Mouse (Mus musculus): ENCODE measurements around the gene Olfr701. TPM values are rescaled to one million over a fixed set of nuclear protein-coding genes. Genes with fewer than 3 reads are reported as not detected.

The Olfr701 gene
- polyA plus RNA-seq (2016; fragmentation: Nextera tagmentation; extraction: Ambion mirVana) = not detected in 2 replicates

DNA sequence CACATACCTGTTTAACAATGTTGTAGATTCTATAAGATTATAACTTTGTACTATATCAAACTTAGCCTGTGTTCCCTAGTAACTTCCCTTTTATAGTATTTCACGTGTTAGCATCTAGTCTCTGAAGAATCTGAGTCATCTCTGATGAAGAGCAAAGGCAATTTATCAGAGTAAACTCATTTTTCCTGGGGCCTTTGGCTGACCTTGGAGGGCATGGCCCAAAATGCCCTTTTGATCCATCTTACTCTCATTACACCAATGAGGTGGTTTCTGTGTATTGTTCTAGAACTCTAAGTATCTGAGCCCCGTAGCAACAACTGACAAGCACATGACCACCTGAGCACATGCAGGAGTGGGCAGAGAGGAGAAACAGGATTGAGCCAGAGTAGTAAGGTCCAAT, at the start of gene Olfr701:
Gene Olfr701, plus strand, starts transcription at position 301 of the 400 bp plus-strand sequence.
- Histone ChIP-seq H3K36me3 (replicated peaks) (no peaks in the 10 kb centered on the region), H3K27me3 (replicated peaks; ENCODE audit: low read depth, poor library complexity, severe bottlenecking) (no peaks in the 10 kb centered on the region), H3K4me3 (no peak within 1 kb of the TSS), H3K4me1 (no peaks in the 10 kb centered on the region), H3K9me3 (no peaks in the 10 kb centered on the region), H3K27ac (replicated peaks) (no peak within 1 kb of the TSS)
- DNase-seq (ENCODE audit: low spot score) = no peak
- 87% methylated on average over 2 of the region's 2 CpGs for WGBS

GRCm38 (mm10) chr7:106788330-106788729, 25.6 kb upstream of the Olfr701 start:
- H3K4me1 ChIP-seq = no peaks in the 10 kb centered on the region

GRCm38 (mm10) chr7:106793098-106793497, 20.8 kb upstream of the Olfr701 start, which contains the start of gene Olfr699:
TSS of gene Olfr699 (minus strand) at chr7:106793198.
- Histone ChIP-seq H3K9me3 (no peaks in the 10 kb centered on the region), H3K27me3 (replicated peaks; ENCODE audit: low read depth, poor library complexity, severe bottlenecking) (no peaks in the 10 kb centered on the region), H3K4me1 (no peaks in the 10 kb centered on the region), H3K27ac (replicated peaks) (no peak within 1 kb of the TSS), H3K4me3 (no peak within 1 kb of the TSS), H3K36me3 (replicated peaks) (no peaks in the 10 kb centered on the region)
- no peak for DNase-seq (ENCODE audit: low spot score)
- 92% methylated on average over 1 of the region's 1 CpGs for WGBS

More at GRCm38 (mm10) chr7:106788330-106788729, 25.6 kb upstream of the Olfr701 start:
- no peak overlapping the region for H3K4me3 ChIP-seq
- no peaks in the 10 kb centered on the region for H3K36me3 ChIP-seq (replicated peaks)
- no peak overlapping the region for H3K27ac ChIP-seq (replicated peaks)
- H3K9me3 ChIP-seq = no peaks in the 10 kb centered on the region
- H3K27me3 ChIP-seq (replicated peaks; ENCODE audit: low read depth, poor library complexity, severe bottlenecking) = no peaks in the 10 kb centered on the region
- no peak for DNase-seq (ENCODE audit: low spot score)

GRCm38 (mm10) chr7:106808734-106809133, 5.2 kb upstream of the Olfr701 start, which contains the start of gene Olfr700:
TSS of gene Olfr700 (minus strand) at chr7:106808834.
- H3K4me3 ChIP-seq = no peak within 1 kb of the TSS
- H3K27me3 ChIP-seq (replicated peaks; ENCODE audit: low read depth, poor library complexity, severe bottlenecking) = no peaks in the 10 kb centered on the region
- WGBS = 92% methylated on average over 1 of the region's 1 CpGs

GRCm38 (mm10) chr7:106815775-106816174, 1.8 kb downstream of the Olfr701 start:
- H3K27ac ChIP-seq (replicated peaks) = no peak overlapping the region
- DNase-seq (ENCODE audit: low spot score) = no peak
- H3K4me1 ChIP-seq = no peaks in the 10 kb centered on the region
- H3K27me3 ChIP-seq (replicated peaks; ENCODE audit: low read depth, poor library complexity, severe bottlenecking) = no peaks in the 10 kb centered on the region
- no peaks in the 10 kb centered on the region for H3K9me3 ChIP-seq
- H3K4me3 ChIP-seq = no peak overlapping the region
- H3K36me3 ChIP-seq (replicated peaks) = no peaks in the 10 kb centered on the region
- WGBS = 65% methylated on average over 2 of the region's 2 CpGs

More at GRCm38 (mm10) chr7:106808734-106809133, 5.2 kb upstream of the Olfr701 start, which contains the start of gene Olfr700:
- Histone ChIP-seq H3K9me3 (no peaks in the 10 kb centered on the region), H3K4me1 (no peaks in the 10 kb centered on the region), H3K36me3 (replicated peaks) (no peaks in the 10 kb centered on the region), H3K27ac (replicated peaks) (no peak within 1 kb of the TSS)
- no peak for DNase-seq (ENCODE audit: low spot score)

DNA sequence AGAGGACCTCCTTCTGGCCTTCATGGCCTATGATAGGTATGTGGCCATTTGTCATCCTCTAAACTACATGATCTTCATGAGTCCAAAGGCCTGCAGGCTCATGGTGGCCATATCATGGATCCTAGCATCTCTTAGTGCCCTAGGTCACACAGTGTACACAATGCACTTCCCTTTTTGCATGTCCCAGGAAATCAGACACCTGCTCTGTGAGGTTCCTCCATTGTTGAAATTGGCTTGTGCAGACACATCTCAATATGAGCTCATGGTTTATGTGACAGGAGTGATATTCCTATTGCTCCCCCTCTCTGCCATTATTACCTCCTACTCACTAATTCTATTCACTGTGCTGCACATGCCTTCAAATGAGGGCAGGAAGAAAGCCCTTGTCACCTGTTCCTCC, 4.5 kb downstream of the Olfr701 start:
- no peaks in the 10 kb centered on the region for H3K9me3 ChIP-seq
- H3K27me3 ChIP-seq (replicated peaks; ENCODE audit: low read depth, poor library complexity, severe bottlenecking) = no peaks in the 10 kb centered on the region
- no peaks in the 10 kb centered on the region for H3K36me3 ChIP-seq (replicated peaks)
- no peak overlapping the region for H3K4me3 ChIP-seq
- H3K4me1 ChIP-seq = no peaks in the 10 kb centered on the region
- no peak for DNase-seq (ENCODE audit: low spot score)
- no peak overlapping the region for H3K27ac ChIP-seq (replicated peaks)

DNA sequence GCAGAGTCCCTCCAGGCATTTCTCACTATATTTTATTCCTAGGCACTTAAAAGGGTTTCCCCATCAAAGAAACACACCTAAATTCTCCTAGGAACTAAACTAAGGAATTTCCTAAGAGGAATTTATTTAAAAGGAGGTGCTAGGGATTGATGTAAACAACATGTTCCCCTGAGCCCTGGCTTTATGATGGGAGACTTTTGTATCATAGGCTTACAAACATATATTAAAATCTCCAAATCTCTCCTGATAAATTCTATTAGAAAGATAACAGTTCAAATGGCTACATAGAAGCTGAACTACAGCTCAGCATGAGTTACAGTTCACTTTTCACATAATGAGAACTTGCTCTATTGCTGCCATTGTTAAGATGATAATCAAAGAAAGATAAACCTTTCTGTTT, 19.9 kb downstream of the Olfr701 start, which contains the start of gene Olfr702:
Gene Olfr702, minus strand, starts transcription at position 101 of the 400 bp plus-strand sequence.
- no peak for DNase-seq (ENCODE audit: low spot score)
- no peaks in the 10 kb centered on the region for H3K36me3 ChIP-seq (replicated peaks)
- no peaks in the 10 kb centered on the region for H3K4me1 ChIP-seq
- no peak within 1 kb of the TSS for H3K27ac ChIP-seq (replicated peaks)
- H3K27me3 ChIP-seq (replicated peaks; ENCODE audit: low read depth, poor library complexity, severe bottlenecking) = no peaks in the 10 kb centered on the region
- no peaks in the 10 kb centered on the region for H3K9me3 ChIP-seq
- H3K4me3 ChIP-seq = no peak within 1 kb of the TSS

DNA sequence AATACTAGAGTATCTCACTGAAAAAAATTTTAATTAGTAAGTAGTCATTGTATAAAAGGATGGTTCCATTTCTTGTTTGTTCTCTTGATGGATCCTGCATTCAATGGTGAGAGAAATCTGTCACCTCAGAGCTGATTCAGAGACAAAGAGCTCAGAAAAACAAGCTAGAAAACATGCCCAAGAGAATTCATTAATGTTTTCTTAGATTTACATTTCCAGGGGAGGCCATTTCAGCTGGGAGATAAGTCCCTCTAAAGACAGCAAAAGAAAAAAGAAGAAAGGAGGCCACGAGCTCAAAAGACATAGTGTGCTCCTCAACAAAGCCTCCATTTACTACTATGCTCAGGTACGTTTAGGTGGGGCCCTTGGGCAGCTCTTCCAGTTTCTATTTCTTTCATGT, 29.1 kb downstream of the Olfr701 start, which contains the start of gene Olfr703:
Gene Olfr703, plus strand, starts transcription at position 301 of the 400 bp plus-strand sequence.
- Histone ChIP-seq H3K36me3 (replicated peaks) (no peaks in the 10 kb centered on the region), H3K4me1 (no peaks in the 10 kb centered on the region), H3K4me3 (no peak within 1 kb of the TSS), H3K27me3 (replicated peaks; ENCODE audit: low read depth, poor library complexity, severe bottlenecking) (no peaks in the 10 kb centered on the region), H3K27ac (replicated peaks) (no peak within 1 kb of the TSS), H3K9me3 (no peaks in the 10 kb centered on the region)
- no peak for DNase-seq (ENCODE audit: low spot score)
- WGBS = 61% methylated on average over 2 of the region's 2 CpGs

GRCm38 (mm10) chr7:106862885-106863284, 49.0 kb downstream of the Olfr701 start, which contains the start of gene Olfr704:
TSS of gene Olfr704 (plus strand) at chr7:106863185.
- no peak within 1 kb of the TSS for H3K4me3 ChIP-seq
- H3K4me1 ChIP-seq = no peaks in the 10 kb centered on the region

More at GRCm38 (mm10) chr7:106862885-106863284, 49.0 kb downstream of the Olfr701 start, which contains the start of gene Olfr704:
- H3K9me3 ChIP-seq = 0 out of 2 replicates have a peak, but pooled peaks cover 3% of the 10 kb centered on the region
- no peaks in the 10 kb centered on the region for H3K27me3 ChIP-seq (replicated peaks; ENCODE audit: low read depth, poor library complexity, severe bottlenecking)
- no peak for DNase-seq (ENCODE audit: low spot score)
- H3K27ac ChIP-seq (replicated peaks) = no peak within 1 kb of the TSS
- no peaks in the 10 kb centered on the region for H3K36me3 ChIP-seq (replicated peaks)

Other genes with a start within 250 kb of the Olfr701 start
- 0.05 TPM in 1 of 2 replicates, not detected in the other for gene Olfr693, start 133.5 kb upstream of the Olfr701 start, polyA plus RNA-seq (2016; fragmentation: Nextera tagmentation; extraction: Ambion mirVana)
- gene Olfr694, start 122.3 kb upstream of the Olfr701 start, polyA plus RNA-seq (2016; fragmentation: Nextera tagmentation; extraction: Ambion mirVana) = not detected in 2 replicates
- gene Olfr695, start 97.7 kb upstream of the Olfr701 start, polyA plus RNA-seq (2016; fragmentation: Nextera tagmentation; extraction: Ambion mirVana) = not detected in 2 replicates
- not detected in 2 replicates for gene Olfr697, start 71.7 kb upstream of the Olfr701 start, polyA plus RNA-seq (2016; fragmentation: Nextera tagmentation; extraction: Ambion mirVana)
- gene Olfr698, start 58.7 kb upstream of the Olfr701 start, polyA plus RNA-seq (2016; fragmentation: Nextera tagmentation; extraction: Ambion mirVana) = not detected in 2 replicates
- gene Olfr699, start 20.9 kb upstream of the Olfr701 start, polyA plus RNA-seq (2016; fragmentation: Nextera tagmentation; extraction: Ambion mirVana) = not detected in 2 replicates
- gene Olfr700, start 5.3 kb upstream of the Olfr701 start, polyA plus RNA-seq (2016; fragmentation: Nextera tagmentation; extraction: Ambion mirVana) = not detected in 2 replicates
- gene Olfr702, start 19.8 kb downstream of the Olfr701 start, polyA plus RNA-seq (2016; fragmentation: Nextera tagmentation; extraction: Ambion mirVana) = not detected in 2 replicates
- not detected in 2 replicates for gene Olfr703, start 29.2 kb downstream of the Olfr701 start, polyA plus RNA-seq (2016; fragmentation: Nextera tagmentation; extraction: Ambion mirVana)
- gene Olfr704, start 49.1 kb downstream of the Olfr701 start, polyA plus RNA-seq (2016; fragmentation: Nextera tagmentation; extraction: Ambion mirVana) = not detected in 2 replicates
- not detected in 2 replicates for gene Olfr705, start 62.8 kb downstream of the Olfr701 start, polyA plus RNA-seq (2016; fragmentation: Nextera tagmentation; extraction: Ambion mirVana)
- not detected in 2 replicates for gene Olfr706, start 74.0 kb downstream of the Olfr701 start, polyA plus RNA-seq (2016; fragmentation: Nextera tagmentation; extraction: Ambion mirVana)
- not detected in 2 replicates for gene Olfr707, start 87.1 kb downstream of the Olfr701 start, polyA plus RNA-seq (2016; fragmentation: Nextera tagmentation; extraction: Ambion mirVana)
- not detected in 2 replicates for gene Olfr1532-ps1, start 93.9 kb downstream of the Olfr701 start, polyA plus RNA-seq (2016; fragmentation: Nextera tagmentation; extraction: Ambion mirVana)
- gene Olfr709-ps1, start 118.1 kb downstream of the Olfr701 start, polyA plus RNA-seq (2016; fragmentation: Nextera tagmentation; extraction: Ambion mirVana) = not detected in 2 replicates
- not detected in 2 replicates for gene Olfr710, start 134.2 kb downstream of the Olfr701 start, polyA plus RNA-seq (2016; fragmentation: Nextera tagmentation; extraction: Ambion mirVana)
- gene Olfr6, start 149.8 kb downstream of the Olfr701 start, polyA plus RNA-seq (2016; fragmentation: Nextera tagmentation; extraction: Ambion mirVana) = not detected in 2 replicates
- not detected in 2 replicates for gene Olfr711, start 161.3 kb downstream of the Olfr701 start, polyA plus RNA-seq (2016; fragmentation: Nextera tagmentation; extraction: Ambion mirVana)
- not detected in 2 replicates for gene Olfr2, start 191.9 kb downstream of the Olfr701 start, polyA plus RNA-seq (2016; fragmentation: Nextera tagmentation; extraction: Ambion mirVana)
- gene Olfr713, start 217.0 kb downstream of the Olfr701 start, polyA plus RNA-seq (2016; fragmentation: Nextera tagmentation; extraction: Ambion mirVana) = not detected in 2 replicates

Data from embryonic facial prominence, embryonic 10.5 days (tissue).